Mouse (Mus musculus): ENCODE results near the gene Psd4. TPM values are rescaled to one million over a fixed set of nuclear protein-coding genes. Genes with fewer than 3 reads are reported as not detected.
A peak's percentile ranks its signal among the peaks of the same experiment; 100 is the strongest.

Psd4 gene
- total and polyA plus RNA-seq, 3 experiments: 54.8 to 66.8 (median 55.0) TPM

- H3K9ac ChIP-seq (ENCODE audit: insufficient read depth, low read depth): no peak overlapping the region
- H3K4me3 ChIP-seq (replicated peaks in 1 of 3; ENCODE audit: low read depth in 2 of 3, low read length in 2 of 3, poor library complexity in 1 of 3): no peak overlapping the region
- no peak for TF ChIP-seq JUN (IDR thresholded peaks at IDR 0.05; ENCODE audit: insufficient read depth, low read depth, low read length)
- no peak for TF ChIP-seq TBP (conservative IDR thresholded peaks at IDR 0.05; ENCODE audit: low read depth, low read length)
- TF ChIP-seq NRF1 (IDR thresholded peaks at IDR 0.05; ENCODE audit: low read depth, low read length): no peak
- TF ChIP-seq CTCF (conservative IDR thresholded peaks at IDR 0.05 in 1 of 2, IDR thresholded peaks at IDR 0.05 in 1 of 2; ENCODE audit: low read depth in 2 of 2, low read length in 2 of 2): no peak
- TF ChIP-seq ZC3H11A (IDR thresholded peaks at IDR 0.05; ENCODE audit: low read depth, low read length): no peak
- TF ChIP-seq USF1 (IDR thresholded peaks at IDR 0.05; ENCODE audit: low read depth, low read length): no peak
- TF ChIP-seq MAFK (IDR thresholded peaks at IDR 0.05; ENCODE audit: insufficient replicate concordance, low read length): no peak
- TF ChIP-seq MXI1 (IDR thresholded peaks at IDR 0.05; ENCODE audit: low read depth, low read length): no peak
- no peak for TF ChIP-seq CHD1 (IDR thresholded peaks at IDR 0.05; ENCODE audit: low read depth, low read length)
- no peak for TF ChIP-seq ZNF384 (IDR thresholded peaks at IDR 0.05; ENCODE audit: low read depth, low read length)
- TF ChIP-seq UBTF (IDR thresholded peaks at IDR 0.05; ENCODE audit: low read depth, low read length): no peak
- no peak for TF ChIP-seq PAX5 (IDR thresholded peaks at IDR 0.05; ENCODE audit: low read length)
- TF ChIP-seq SIN3A (IDR thresholded peaks at IDR 0.05; ENCODE audit: low read length): no peak
- H3K9me3 ChIP-seq (replicated peaks; ENCODE audit: low read length): no peaks in the 10 kb centered on the region
- no peak for DNase-seq (ENCODE audit: extremely low read depth)
- H3K36me3 ChIP-seq (replicated peaks in 1 of 2; ENCODE audit: control insufficient read depth in 1 of 2, insufficient read depth in 1 of 2, low read length in 1 of 2): peaks cover 58 to 88% of the 10 kb centered on the region in 2 experiments
- H3K4me2 ChIP-seq (ENCODE audit: insufficient read depth, low read depth, poor library complexity, severe bottlenecking): no peak overlapping the region
- no peaks in the 10 kb centered on the region for H3K27me3 ChIP-seq (replicated peaks)
- no peak overlapping the region for H3K27ac ChIP-seq (ENCODE audit: insufficient read depth, low read depth)
- in situ Hi-C loops (cut with MboI; ENCODE audit: low pct_ligation_motif_present, low pct_unique_long_range_greater_than_20kb, low sequenced_read_pairs) (loop anchor here (10.0 to 25.0 kb wide), 2 partner anchors 157 to 354 kb away; partner anchors contain the start of gene Cacna1b), dilution Hi-C loops (cut with MboI; ENCODE audit: extremely low pct_ligation_motif_present, extremely low pct_unique_long_range_greater_than_20kb, low sequenced_read_pairs) (no loop called here)
- H3K4me1 ChIP-seq (ENCODE audit: control insufficient read depth in 1 of 2, insufficient read depth in 2 of 2): no peaks in the 10 kb centered on the region
- no peaks in the 10 kb centered on the region for H3K79me2 ChIP-seq (replicated peaks; ENCODE audit: control insufficient read depth, extremely low read depth, insufficient read depth, poor library complexity, severe bottlenecking)
These were observed 40.5 kb downstream of the Psd4 start for GRCm38 (mm10) chr2:24407701-24408485.

- H3K9me3 ChIP-seq (replicated peaks; ENCODE audit: low read length): no peaks in the 10 kb centered on the region
- in situ Hi-C loops (cut with MboI; ENCODE audit: low pct_ligation_motif_present, low pct_unique_long_range_greater_than_20kb, low sequenced_read_pairs) (loop anchor here (10.0 to 25.0 kb wide), 2 partner anchors 156 to 353 kb away; partner anchors contain the start of gene Cacna1b), dilution Hi-C loops (cut with MboI; ENCODE audit: extremely low pct_ligation_motif_present, extremely low pct_unique_long_range_greater_than_20kb, low sequenced_read_pairs) (no loop called here)
- no peaks in the 10 kb centered on the region for H3K27me3 ChIP-seq (replicated peaks)
- no peaks in the 10 kb centered on the region for H3K79me2 ChIP-seq (replicated peaks; ENCODE audit: control insufficient read depth, extremely low read depth, insufficient read depth, poor library complexity, severe bottlenecking)
- H3K4me2 ChIP-seq (ENCODE audit: insufficient read depth, low read depth, poor library complexity, severe bottlenecking): no peak overlapping the region
- H3K9ac ChIP-seq (ENCODE audit: insufficient read depth, low read depth): no peak overlapping the region
- H3K36me3 ChIP-seq (replicated peaks in 1 of 2; ENCODE audit: control insufficient read depth in 1 of 2, insufficient read depth in 1 of 2, low read length in 1 of 2): peaks cover 45 to 75% of the 10 kb centered on the region in 2 experiments
- peak; percentile 65 for DNase-seq (ENCODE audit: extremely low read depth)
- H3K27ac ChIP-seq (ENCODE audit: insufficient read depth, low read depth): no peak overlapping the region
- H3K4me3 ChIP-seq (replicated peaks in 1 of 3; ENCODE audit: low read depth in 2 of 3, low read length in 2 of 3, poor library complexity in 1 of 3): no peak overlapping the region
- H3K4me1 ChIP-seq (ENCODE audit: control insufficient read depth in 1 of 2, insufficient read depth in 2 of 2): no peaks in the 10 kb centered on the region
- TF ChIP-seq CTCF (conservative IDR thresholded peaks at IDR 0.05 in 1 of 2, IDR thresholded peaks at IDR 0.05 in 1 of 2; ENCODE audit: low read depth in 2 of 2, low read length in 2 of 2) (peak; percentile 82), JUND (conservative IDR thresholded peaks at IDR 0.05; ENCODE audit: low read depth, low read length) (no peak), MXI1 (IDR thresholded peaks at IDR 0.05; ENCODE audit: low read depth, low read length) (no peak), POLR2AphosphoS2 (IDR thresholded peaks at IDR 0.05; ENCODE audit: low read depth, low read length) (peak; percentile 19; the same call in 1 of the 2 replicates), ETS1 (conservative IDR thresholded peaks at IDR 0.05; ENCODE audit: low read depth, low read length) (no peak), UBTF (IDR thresholded peaks at IDR 0.05; ENCODE audit: low read depth, low read length) (no peak), EP300 (IDR thresholded peaks at IDR 0.05; ENCODE audit: low read length) (no peak), CHD2 (IDR thresholded peaks at IDR 0.05; ENCODE audit: low read length) (no peak), RAD21 (IDR thresholded peaks at IDR 0.05; ENCODE audit: low read depth, low read length) (peak; percentile 74), MYC (IDR thresholded peaks at IDR 0.05; ENCODE audit: low read depth, low read length) (no peak), ZC3H11A (IDR thresholded peaks at IDR 0.05; ENCODE audit: low read depth, low read length) (no peak), GABPA (IDR thresholded peaks at IDR 0.05; ENCODE audit: insufficient replicate concordance, low read depth, low read length) (no peak), TBP (conservative IDR thresholded peaks at IDR 0.05; ENCODE audit: low read depth, low read length) (no peak), MAFK (IDR thresholded peaks at IDR 0.05; ENCODE audit: insufficient replicate concordance, low read length) (no peak), RCOR1 (conservative IDR thresholded peaks at IDR 0.05; ENCODE audit: low read depth, low read length) (no peak), CHD1 (IDR thresholded peaks at IDR 0.05; ENCODE audit: low read depth, low read length) (no peak), KAT2A (IDR thresholded peaks at IDR 0.05; ENCODE audit: insufficient replicate concordance, low read length) (no peak), PAX5 (IDR thresholded peaks at IDR 0.05; ENCODE audit: low read length) (no peak), ZKSCAN1 (IDR thresholded peaks at IDR 0.05; ENCODE audit: borderline replicate concordance, low read depth, low read length) (no peak), NELFE (IDR thresholded peaks at IDR 0.05; ENCODE audit: low read depth, low read length) (no peak), SMC3 (IDR thresholded peaks at IDR 0.05; ENCODE audit: low read depth, low read length) (peak; percentile 74), MAZ (IDR thresholded peaks at IDR 0.05; ENCODE audit: low read depth, low read length) (no peak), IRF4 (IDR thresholded peaks at IDR 0.05; ENCODE audit: low read depth, low read length) (no peak), BHLHE40 (IDR thresholded peaks at IDR 0.05; ENCODE audit: low read depth, low read length) (no peak), TCF12 (IDR thresholded peaks at IDR 0.05; ENCODE audit: low read depth, low read length) (no peak)
These were observed 41.8 kb downstream of the Psd4 start for GRCm38 (mm10) chr2:24409166-24409565.

All from CH12.LX (cell line).